ENCODE assay signal across 18 mouse cellular contexts in the genomic region with DNA sequence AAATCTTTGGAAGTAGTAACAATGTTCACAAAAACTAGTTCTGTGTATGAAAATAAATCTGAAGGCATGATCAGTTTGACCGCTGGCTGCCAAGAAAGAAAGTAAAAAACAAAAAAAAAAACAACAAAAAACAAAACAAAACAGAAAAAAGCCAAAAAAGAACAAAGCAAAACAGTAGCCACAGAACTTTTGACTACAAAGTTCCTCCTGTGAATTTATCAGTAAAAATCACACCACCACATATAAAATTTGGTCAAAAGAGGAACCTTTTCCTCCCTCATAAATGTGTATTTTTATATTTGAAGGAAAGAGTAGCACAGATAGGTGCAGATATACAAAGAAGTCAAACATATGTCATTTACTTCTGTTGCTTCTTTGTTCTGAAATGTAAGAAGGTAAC.
A peak's percentile ranks its signal among the peaks of the same experiment; 100 is the strongest.
DNase-seq lines count a peak whose midpoint lies in the region; TF ChIP-seq lines count a peak whose summit lies in the region.
"Had no signal": no experiment of that assay in that cellular context is flagged by ENCODE, and none has a peak within 500 bp of the region (broad histone marks: within the 10 kb centered on the region; RNA-seq: fewer than 3 reads in every experiment).

No protein-coding gene starts in this region.

- TF ChIP-seq EP300 in MEL (IDR thresholded peaks at IDR 0.05; ENCODE audit: low read depth in 1 of 2, low read length in 2 of 2), result peak; percentile 14 to 36; a peak in 2 of 4 replicates

- no peak for TF ChIP-seq CTCF in kidney, adult 2 months (conservative IDR thresholded peaks at IDR 0.05; ENCODE audit: insufficient read depth, insufficient read length, low read depth, low read length)
- no peak for TF ChIP-seq CTCF in MEL (IDR thresholded peaks at IDR 0.05 in 2 of 3, conservative IDR thresholded peaks at IDR 0.05 in 1 of 3; ENCODE audit: control insufficient read depth in 1 of 3, insufficient read depth in 1 of 3, low read depth in 2 of 3, low read length in 3 of 3, poor library complexity in 1 of 3, severe bottlenecking in 1 of 3)

- H3K4me1 ChIP-seq in kidney, adult 2 months (ENCODE audit: control insufficient read depth, insufficient read depth, low read length), result peaks cover 4% of the 10 kb centered on the region; the same call in 1 of the 2 replicates
- H3K4me1 ChIP-seq in MEL (ENCODE audit: control insufficient read depth in 1 of 2, insufficient read depth in 2 of 2, low read length in 2 of 2), result no peaks in the 10 kb centered on the region; a peak in 1 of 4 replicates

- H3K4me3 ChIP-seq in kidney, adult 2 months (ENCODE audit: insufficient read depth, low read depth, low read length), result no peak overlapping the region
- H3K4me3 ChIP-seq in MEL (ENCODE audit: control insufficient read depth in 1 of 2, insufficient read depth in 1 of 2, low read depth in 2 of 2, low read length in 2 of 2), result no peak overlapping the region

- no peaks in the 10 kb centered on the region for H3K79me2 ChIP-seq in MEL (ENCODE audit: control insufficient read depth, insufficient read depth, low read length, poor library complexity)

- TF ChIP-seq POLR2A in kidney, adult 2 months (IDR thresholded peaks at IDR 0.05; ENCODE audit: low read depth, low read length), result no peak
- no peak for TF ChIP-seq POLR2A in MEL (IDR thresholded peaks at IDR 0.05; ENCODE audit: control insufficient read depth in 1 of 2, insufficient read depth in 1 of 2, low read depth in 1 of 2, low read length in 2 of 2, poor library complexity in 1 of 2)

- H3K9ac ChIP-seq in MEL (ENCODE audit: control insufficient read depth, low read depth, low read length, poor library complexity, severe bottlenecking), result no peak overlapping the region

- H3K27me3 ChIP-seq in kidney, adult 2 months (replicated peaks; ENCODE audit: control insufficient read depth, insufficient read depth, low read length), result no peaks in the 10 kb centered on the region
- no peaks in the 10 kb centered on the region for H3K27me3 ChIP-seq in MEL (ENCODE audit: control insufficient read depth in 1 of 2, insufficient read depth in 2 of 2, low read length in 2 of 2)
- H3K27me3 ChIP-seq: CH12.LX, Patski had no signal

- TF ChIP-seq RAD21 in MEL (IDR thresholded peaks at IDR 0.05; ENCODE audit: low read depth, low read length), result no peak

- WGBS in kidney, adult 2 months, result 97% methylated on average over 1 of the region's 1 CpGs

- peaks cover 3% of the 10 kb centered on the region for H3K36me3 ChIP-seq in kidney, adult 2 months (ENCODE audit: control insufficient read depth, insufficient read depth, low read length)
- peaks cover 0 to 2% of the 10 kb centered on the region in 2 experiments; a peak in 1 of 4 replicates for H3K36me3 ChIP-seq in MEL (ENCODE audit: control insufficient read depth in 1 of 2, insufficient read depth in 2 of 2, low read length in 2 of 2)

- DNase-seq in kidney, adult 2 months, result no peak
- DNase-seq in kidney, postnatal 4 days, result no peak
- peak; percentile 20 for DNase-seq in MEL (ENCODE audit: low read depth, low spot score)
- DNase-seq in gastrocnemius, adult 18-20 months (ENCODE audit: low spot score), result no peak
- DNase-seq: adrenal gland, adult 2 months; adrenal gland, adult 8-10 months; adrenal gland, postnatal 10 days; adrenal gland, postnatal 14 days; adrenal gland, postnatal 25 days; adrenal gland, postnatal 36 days; B cell, adult 2 months; cerebellum, adult 11 months; cerebellum, adult 11-12 months; cerebellum, adult 18-20 months; cerebellum, adult 2 months had no signal

- no peaks in the 10 kb centered on the region for H3K9me3 ChIP-seq in MEL (replicated peaks; ENCODE audit: insufficient read depth, low read length)
- H3K9me3 ChIP-seq: G1E had no signal

- 0 out of 2 replicates have a peak overlapping the region, but pooled peaks have one; percentile 1 for H3K27ac ChIP-seq in kidney, adult 2 months (ENCODE audit: insufficient read depth, low read depth, low read length)
- no peak overlapping the region for H3K27ac ChIP-seq in MEL (ENCODE audit: control insufficient read depth, low read depth, low read length)

TF ChIP-seq in MEL, 35 proteins besides CTCF, POLR2A, EP300 and RAD21:
- TF ChIP-seq ZKSCAN1 (IDR thresholded peaks at IDR 0.05; ENCODE audit: low read depth, low read length), result peak; percentile 87
- TF ChIP-seq GABPA (IDR thresholded peaks at IDR 0.05; ENCODE audit: low read depth, low read length), result no peak
- TF ChIP-seq RCOR1 (IDR thresholded peaks at IDR 0.05; ENCODE audit: low read depth, low read length), result peak; percentile 84
- 0 out of 2 replicates have a peak, but pooled peaks have one; percentile 1 for TF ChIP-seq SMC3 (IDR thresholded peaks at IDR 0.05; ENCODE audit: low read depth, low read length)
